Mouse (Mus musculus) gastrocnemius, postnatal 4 days (tissue): ENCODE measurements around the gene Olfr641. TPM values are rescaled to one million over a fixed set of nuclear protein-coding genes. Genes with fewer than 3 reads are reported as not detected.

Experiments
- DNase-seq, 2 experiments: peaks; one replicate each; pipeline ENCODE4 v3.0.0; 2021 to 2022; ENCODE audit warnings: low spot score in 2 of 2, mixed read lengths in 2 of 2
- long read RNA-seq, 2 experiments: library from polyadenylated mRNA; stranded (forward); transcript quantifications; one replicate each; pipeline ENCODE4 v2.0.0; 2021
- total RNA-seq, 2 experiments: library from RNA; stranded (reverse); gene quantifications; 2 replicates each; pipeline ENCODE4 v1.2.3; 2021

Olfr641 gene
- total RNA-seq = not detected
- long read RNA-seq, experiment 1 = 0 reads
- long read RNA-seq, experiment 2 = 0 reads

- no peak for DNase-seq
Measured at GRCm38 (mm10) chr7:104035145-104035544, at the start of gene Olfr641. TSS of gene Olfr641 (plus strand) at chr7:104035445.

DNA sequence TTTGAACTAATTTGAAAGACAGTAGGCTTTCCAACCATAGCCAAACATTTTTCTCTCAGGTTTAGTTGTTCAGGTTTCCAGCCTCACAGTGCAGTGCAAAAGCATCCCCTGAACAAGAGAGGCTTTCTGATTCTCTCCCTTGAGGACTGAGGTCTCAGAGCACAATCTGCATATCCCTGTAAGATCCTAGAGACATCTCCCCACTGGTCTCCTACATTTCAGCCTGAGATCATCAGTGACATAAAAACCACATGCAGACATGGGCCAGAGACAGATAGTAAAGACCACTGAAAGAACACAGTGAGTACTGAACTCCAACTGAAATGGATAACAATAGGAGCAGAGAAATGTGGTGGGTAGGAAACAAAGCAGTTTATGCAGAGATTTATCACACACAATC is 36.8 kb upstream of the Olfr641 start, which contains the start of gene Olfr638:
Olfr638 (plus strand) TSS at position 301 of the 400 bp plus-strand sequence.
- DNase-seq = no peak

DNA sequence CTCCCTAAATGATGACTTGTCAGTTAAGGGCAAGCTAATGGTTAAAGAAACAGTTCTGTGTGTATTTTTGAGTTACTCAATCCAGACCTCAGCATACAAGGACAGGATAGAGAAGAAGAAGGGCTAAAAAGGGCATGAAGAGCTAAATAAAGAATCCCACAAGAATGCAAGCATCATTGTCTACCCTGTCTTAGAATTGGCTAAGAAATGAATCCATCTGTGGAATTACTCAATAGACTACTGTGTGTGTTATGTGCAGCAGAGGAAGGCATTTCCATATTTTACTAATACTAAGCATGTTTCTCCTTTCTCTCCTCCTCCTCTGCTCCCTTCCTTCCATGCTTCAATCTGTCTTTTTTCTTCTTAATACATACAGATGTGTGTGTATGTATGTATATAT is 36.1 kb upstream of the Olfr641 start:
- DNase-seq = no peak

GRCm38 (mm10) chr7:104017203-104017602 is 18.0 kb upstream of the Olfr641 start, which contains the start of gene Olfr639:
TSS of gene Olfr639 (minus strand) at chr7:104017303.
- no peak for DNase-seq

- DNase-seq = no peak
Measured at GRCm38 (mm10) chr7:104018953-104019352, 16.3 kb upstream of the Olfr641 start.

GRCm38 (mm10) chr7:104021651-104022050 is 13.6 kb upstream of the Olfr641 start:
- no peak for DNase-seq

- no peak for DNase-seq
Measured at GRCm38 (mm10) chr7:104025473-104025872, 9.8 kb upstream of the Olfr641 start, which contains the start of gene Olfr640. TSS of gene Olfr640 (minus strand) at chr7:104025573.

DNA sequence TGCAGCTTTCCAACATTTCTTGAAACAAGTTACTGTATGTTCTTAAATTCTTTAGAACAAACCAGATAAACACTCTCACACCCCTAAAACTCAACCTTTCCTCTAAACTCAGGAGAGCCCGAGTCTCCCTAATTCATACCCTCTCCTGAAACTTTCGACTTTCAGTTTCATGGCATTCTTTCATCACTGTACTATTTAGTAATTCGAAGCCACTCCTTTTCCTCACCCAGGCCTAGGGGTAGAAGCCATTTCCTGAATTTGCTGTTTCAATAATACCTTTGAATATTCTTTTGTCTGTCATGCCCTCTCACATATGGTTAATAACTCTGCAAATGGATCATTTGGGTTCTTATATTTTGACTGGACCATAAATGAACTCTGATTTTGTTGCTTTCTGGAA is 8.3 kb upstream of the Olfr641 start:
- DNase-seq = no peak

- no peak for DNase-seq
Measured at GRCm38 (mm10) chr7:104050745-104051144, 15.5 kb downstream of the Olfr641 start.

DNA sequence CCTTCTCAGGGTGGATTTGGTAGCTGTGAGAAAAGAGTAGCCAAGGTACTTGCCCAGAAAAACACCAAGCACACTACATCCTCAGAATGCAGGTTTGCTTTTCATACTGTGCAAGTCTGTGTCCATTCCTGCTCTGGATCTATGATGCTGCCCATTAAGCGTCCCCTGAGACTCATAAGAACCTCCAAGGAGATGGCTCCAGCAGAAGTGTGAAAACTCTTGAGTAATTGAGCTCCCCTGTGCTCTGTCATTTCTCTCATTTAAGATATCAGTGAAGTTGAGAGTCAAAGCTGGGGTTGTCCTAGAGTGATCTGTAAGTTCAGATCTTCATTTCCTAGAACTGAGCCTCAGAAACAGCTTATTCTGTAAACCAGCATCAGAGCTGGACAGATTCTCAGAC is 17.3 kb downstream of the Olfr641 start, which contains the start of gene Olfr642:
Olfr642 (minus strand) TSS at position 101 of the 400 bp plus-strand sequence.
- DNase-seq = no peak

DNA sequence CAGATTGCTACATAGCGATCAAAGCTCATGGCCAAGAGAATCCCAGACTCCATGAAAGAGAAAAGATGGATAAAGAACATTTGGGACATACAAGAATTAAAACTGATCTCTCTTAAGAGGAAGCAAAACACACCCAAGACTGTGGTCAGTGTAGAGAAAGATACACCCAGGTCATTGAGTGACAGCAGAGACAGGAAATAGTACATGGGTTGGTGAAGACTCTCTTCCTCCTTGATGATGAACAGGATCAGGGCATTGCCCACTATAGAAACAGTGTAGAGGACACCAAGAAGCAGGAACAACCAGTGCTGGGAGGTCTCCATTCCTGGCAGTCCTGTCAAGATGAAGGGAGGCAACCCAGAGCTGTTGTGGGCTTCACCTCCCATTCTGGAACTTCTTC is 24.0 kb downstream of the Olfr641 start:
- DNase-seq = no peak

DNA sequence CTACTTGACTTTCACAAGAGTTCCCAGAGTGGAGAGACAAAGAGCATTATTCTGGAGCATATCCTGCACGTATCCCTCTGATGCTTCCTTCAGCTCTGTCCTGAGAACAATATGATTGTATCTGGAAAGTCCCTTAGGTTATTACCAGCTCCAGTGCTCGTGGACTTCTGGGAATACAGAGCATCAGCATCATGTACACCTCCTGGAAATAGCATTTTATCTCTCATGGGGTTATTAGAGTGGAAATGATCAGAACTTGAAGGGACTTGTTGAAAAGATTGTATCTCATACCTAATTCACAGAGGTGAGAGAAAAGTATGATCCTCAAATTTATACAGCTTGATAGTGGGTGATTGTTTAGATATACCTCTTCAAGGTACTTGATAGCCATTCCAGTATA is 26.1 kb downstream of the Olfr641 start, which contains the start of gene 4930516K23Rik:
4930516K23Rik (minus strand) TSS at position 101 of the 400 bp plus-strand sequence.
- DNase-seq = no peak

DNA sequence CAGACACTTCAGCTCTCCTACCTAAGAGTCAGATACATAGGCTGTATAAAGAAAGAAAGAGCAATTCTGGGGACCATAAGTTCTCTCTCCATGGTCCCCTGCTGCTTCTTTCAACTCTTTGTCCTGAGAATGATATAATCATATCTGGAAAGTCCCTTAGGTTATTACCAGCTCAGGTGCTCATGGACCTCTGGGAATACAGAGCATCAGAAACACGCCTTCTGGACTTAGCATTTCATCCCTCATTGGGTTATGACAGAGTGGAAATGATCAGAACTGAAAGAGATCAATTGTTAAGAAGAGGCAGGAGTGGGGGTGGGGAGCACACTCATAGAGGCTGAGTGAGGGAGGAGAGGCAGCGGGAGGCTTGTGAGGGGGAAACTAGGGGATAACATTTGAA is 36.5 kb downstream of the Olfr641 start, which contains the start of gene Olfr644:
Olfr644 (minus strand) TSS at position 101 of the 400 bp plus-strand sequence.
- no peak for DNase-seq

DNA sequence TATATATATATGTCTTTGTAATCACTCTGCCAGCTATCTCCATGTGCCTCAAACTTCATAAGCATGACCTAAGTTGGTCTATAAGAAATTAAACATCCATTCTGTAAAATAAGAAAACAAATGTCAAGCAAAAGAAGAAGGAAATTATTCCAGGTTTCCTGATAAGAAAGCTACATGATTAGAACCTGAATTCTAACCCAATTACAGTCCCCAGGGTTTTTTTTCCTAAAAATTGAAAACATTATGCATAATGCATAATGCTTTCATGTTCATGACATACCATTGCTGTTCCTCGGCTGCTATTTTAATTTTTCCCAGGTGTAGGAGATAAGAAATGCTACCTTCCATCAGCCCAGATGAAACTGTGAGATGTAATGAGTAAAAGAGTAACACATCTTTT is 50.1 kb downstream of the Olfr641 start, which contains the start of gene Olfr645:
Olfr645 (minus strand) TSS at position 101 of the 400 bp plus-strand sequence.
- DNase-seq = no peak

Other genes with a start within 250 kb of the Olfr641 start
- not detected for gene Olfr67, start 243.6 kb upstream of the Olfr641 start, total RNA-seq
- gene Hbb-bt, start 221.4 kb upstream of the Olfr641 start, total RNA-seq = 10 to 100 TPM; 62.8 to 81.8 TPM
- 100 to 1,000 TPM; 289 to 541 TPM for gene Hbb-bs, start 207.3 kb upstream of the Olfr641 start, total RNA-seq
- gene Hbb-bh2, start 194.9 kb upstream of the Olfr641 start, total RNA-seq = not detected
- gene Hbb-bh1, start 192.3 kb upstream of the Olfr641 start, total RNA-seq = not detected
- gene Hbb-y, start 182.2 kb upstream of the Olfr641 start, total RNA-seq = not detected
- gene Olfr66, start 149.2 kb upstream of the Olfr641 start, total RNA-seq = not detected
- gene Olfr64, start 141.0 kb upstream of the Olfr641 start, total RNA-seq = not detected
- not detected for gene Olfr65, start 132.0 kb upstream of the Olfr641 start, total RNA-seq
- not detected for gene Olfr631, start 106.6 kb upstream of the Olfr641 start, total RNA-seq
- gene Olfr632, start 101.1 kb upstream of the Olfr641 start, total RNA-seq = not detected
- gene Olfr633, start 91.0 kb upstream of the Olfr641 start, total RNA-seq = not detected
- under 1 TPM in 1 of 2 experiments, not detected in 1; 0.03 TPM for gene Olfr635, start 64.3 kb upstream of the Olfr641 start, total RNA-seq
- gene Olfr638, start 36.7 kb upstream of the Olfr641 start, total RNA-seq = not detected
- gene Olfr639, start 18.1 kb upstream of the Olfr641 start, total RNA-seq = under 1 TPM; 0.03 to 0.05 TPM
- gene Olfr640, start 9.9 kb upstream of the Olfr641 start, total RNA-seq = not detected
- not detected for gene Olfr642, start 17.2 kb downstream of the Olfr641 start, total RNA-seq
- not detected for gene 4930516K23Rik, start 26.0 kb downstream of the Olfr641 start, total RNA-seq
- not detected for gene Olfr644, start 36.4 kb downstream of the Olfr641 start, total RNA-seq
- gene Olfr645, start 50.0 kb downstream of the Olfr641 start, total RNA-seq = not detected
- not detected for gene Olfr646, start 69.4 kb downstream of the Olfr641 start, total RNA-seq
- not detected for gene Ubqln5, start 94.4 kb downstream of the Olfr641 start, total RNA-seq
- gene Olfr643, start 102.0 kb downstream of the Olfr641 start, total RNA-seq = not detected
- gene Ubqln3, start 107.8 kb downstream of the Olfr641 start, total RNA-seq = not detected
- not detected for gene Ubqlnl, start 115.1 kb downstream of the Olfr641 start, total RNA-seq
- not detected for gene Olfm5, start 129.4 kb downstream of the Olfr641 start, total RNA-seq
- gene Olfr648, start 147.9 kb downstream of the Olfr641 start, total RNA-seq = not detected
- not detected for gene Olfr649, start 160.5 kb downstream of the Olfr641 start, total RNA-seq
- gene Trim6, start 183.3 kb downstream of the Olfr641 start, total RNA-seq = 1 to 10 TPM in 1 of 2 experiments, under 1 TPM in 1; 0.57 to 1.3 TPM
- gene Trim34a, start 209.0 kb downstream of the Olfr641 start, total RNA-seq = 1 to 10 TPM; 1.8 to 2.0 TPM